Mouse (Mus musculus) kidney, adult 8-10 months (tissue): ENCODE data around the gene Nol6.
A peak's percentile ranks its signal among the peaks of the same experiment; 100 is the strongest.

Experiments
- DNase-seq, 2 experiments: peaks; one replicate each; pipeline ENCODE4 v3.0.0; 2022

Gene Nol6

DNA sequence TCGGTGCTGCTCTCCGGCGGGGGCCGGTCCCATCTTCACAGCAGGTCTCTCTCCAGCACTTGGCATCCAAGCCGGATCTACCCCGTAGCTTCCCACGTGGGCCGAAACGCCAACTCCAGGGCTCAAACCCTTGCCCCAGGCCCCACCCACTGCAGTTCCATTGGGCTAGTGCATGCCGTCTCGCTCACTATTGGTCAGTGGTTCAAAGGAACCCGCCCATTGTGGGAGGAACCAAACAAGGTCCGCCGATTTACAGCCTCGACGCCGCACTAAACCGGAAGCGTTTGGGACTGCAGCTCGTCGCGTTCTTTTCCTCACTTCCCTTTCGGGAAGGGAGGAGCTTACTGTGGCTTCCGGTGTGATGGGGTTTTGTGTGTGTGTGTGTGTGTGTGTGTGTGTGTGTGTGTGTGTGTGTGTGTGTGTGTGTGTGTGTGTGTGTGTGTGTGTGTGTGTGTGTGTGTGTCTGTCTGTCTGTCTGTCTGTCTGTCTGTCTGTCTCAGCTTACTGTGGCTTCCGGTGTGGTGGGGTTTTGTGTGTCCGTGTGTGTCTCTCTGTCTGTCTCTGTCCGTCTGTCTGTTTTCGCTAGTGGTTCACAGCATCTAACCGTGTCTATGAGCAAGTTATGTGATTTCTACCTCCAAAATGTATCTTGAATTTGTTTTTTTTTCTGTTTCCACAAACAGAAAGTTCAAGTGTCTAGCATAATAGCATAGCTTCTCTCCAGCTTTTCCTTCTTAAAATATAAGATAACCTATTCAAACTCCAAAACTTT lies at the start of gene Nol6:
Nol6 (minus strand) TSS at position 276 of the 772 bp plus-strand sequence.
- peak; percentile 99 to 100 for DNase-seq

DNA sequence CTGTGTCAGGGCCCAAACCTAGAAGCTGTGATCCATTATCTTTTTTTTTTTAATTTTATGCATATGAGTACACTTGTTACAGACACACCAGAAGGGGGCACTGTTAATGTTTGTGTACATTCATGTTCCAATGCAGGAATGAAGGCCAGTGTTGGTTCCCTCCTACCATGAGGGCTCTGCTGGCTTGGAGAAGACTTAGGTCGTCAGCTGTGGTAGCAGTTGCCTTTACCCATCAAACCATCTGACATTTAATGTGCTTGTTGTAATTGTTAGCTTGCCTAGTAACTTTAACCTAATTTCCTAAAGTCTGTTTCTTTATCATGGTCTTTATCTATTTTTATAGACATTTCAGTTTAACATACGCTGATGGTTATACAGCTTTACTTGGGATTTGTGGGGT lies 46.7 kb upstream of the Nol6 start:
- DNase-seq = no peak

DNA sequence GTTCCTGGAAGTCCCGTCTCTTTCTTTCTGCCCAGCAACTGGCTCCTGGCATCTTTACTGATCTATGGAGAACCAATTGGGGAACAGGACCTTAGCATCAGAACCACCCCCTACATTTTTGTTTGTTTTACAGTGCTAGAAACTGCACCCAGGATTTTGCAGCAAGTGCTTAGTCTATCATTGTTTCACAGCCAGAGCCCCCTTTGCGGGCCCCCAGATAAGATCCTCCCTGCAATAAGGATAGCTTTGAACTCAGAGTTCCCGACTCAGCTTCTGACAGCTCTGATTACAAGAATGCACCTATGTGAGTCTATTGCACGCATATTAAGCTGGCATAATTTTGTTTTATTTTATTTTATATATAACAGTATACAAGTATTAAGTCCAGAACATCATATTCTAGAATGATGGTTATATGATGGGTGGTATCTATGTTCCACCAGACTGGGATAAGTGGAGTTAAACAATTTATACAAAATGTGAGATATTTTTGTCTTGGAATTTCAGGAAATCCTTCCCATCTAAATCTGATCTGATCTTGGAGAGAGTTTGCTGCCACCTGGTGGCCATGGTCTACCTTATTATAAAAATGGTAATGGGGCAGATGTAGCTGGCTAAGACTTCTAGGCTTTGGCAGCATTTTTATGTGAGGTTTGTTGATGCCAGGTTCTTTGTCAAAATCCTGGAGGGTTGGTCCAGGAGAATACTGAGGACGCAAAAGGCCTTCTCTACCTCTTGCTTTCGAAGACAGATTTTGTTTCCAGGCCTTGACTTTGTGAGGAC lies 41.6 kb upstream of the Nol6 start:
- DNase-seq = peak; percentile 53 to 82

DNA sequence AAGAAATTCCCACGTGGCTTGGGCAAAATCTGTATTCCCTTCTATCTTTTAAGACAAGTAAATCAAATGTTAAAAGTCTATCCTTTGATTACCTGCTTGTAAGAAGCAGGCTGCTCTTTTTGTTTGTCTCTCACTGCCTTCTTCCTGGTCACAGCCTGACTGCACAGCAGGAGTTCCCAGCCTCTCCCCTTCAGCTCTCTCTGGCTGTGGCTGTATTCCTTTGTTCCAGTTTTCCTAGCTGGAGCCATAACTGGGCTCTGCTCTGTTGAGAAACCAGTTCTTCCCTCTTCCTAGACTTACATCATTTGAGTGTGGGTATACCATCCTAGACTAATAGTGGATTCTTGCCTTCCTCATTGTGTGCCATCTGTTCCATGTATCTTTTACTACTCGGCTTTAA lies 40.7 kb upstream of the Nol6 start:
- no peak for DNase-seq

DNA sequence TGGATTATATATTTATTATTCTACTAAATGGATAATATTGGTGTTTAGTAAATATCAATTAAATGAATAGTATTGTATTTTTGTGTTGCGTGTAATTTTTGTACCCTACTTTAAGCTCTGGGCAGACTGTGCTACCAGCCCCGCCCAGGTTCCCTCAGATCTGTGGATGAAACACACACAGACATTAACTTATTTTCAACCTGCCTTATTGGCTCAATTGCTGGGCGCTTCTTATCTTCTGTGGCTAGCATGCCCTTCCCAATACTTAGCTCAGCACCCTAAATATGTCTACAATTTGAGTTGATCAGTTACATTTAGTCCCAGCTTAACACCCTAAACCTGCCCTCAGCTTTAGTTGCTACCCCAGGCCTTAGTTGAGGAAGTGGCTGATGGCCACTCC lies 37.0 kb upstream of the Nol6 start:
- no peak for DNase-seq

DNA sequence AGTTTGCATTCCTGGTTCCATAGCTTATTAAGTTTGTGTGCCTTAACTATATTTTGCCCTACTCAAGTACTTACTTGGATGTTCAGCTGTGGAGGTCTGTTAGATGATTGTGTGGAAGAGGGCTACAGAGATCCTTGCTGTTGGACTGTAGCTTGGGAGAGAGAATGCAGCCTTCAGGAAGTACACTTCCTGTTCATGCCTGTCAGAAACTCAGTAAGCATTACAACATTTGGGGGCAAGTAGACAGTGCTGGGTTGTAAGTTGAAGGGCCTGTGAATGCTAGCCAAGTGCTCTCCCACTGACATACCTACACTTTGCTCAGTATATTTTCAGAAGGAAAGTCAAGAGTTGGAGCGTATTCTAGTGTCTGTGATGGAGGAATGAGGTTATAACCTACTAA lies 34.0 kb upstream of the Nol6 start:
- no peak for DNase-seq

DNA sequence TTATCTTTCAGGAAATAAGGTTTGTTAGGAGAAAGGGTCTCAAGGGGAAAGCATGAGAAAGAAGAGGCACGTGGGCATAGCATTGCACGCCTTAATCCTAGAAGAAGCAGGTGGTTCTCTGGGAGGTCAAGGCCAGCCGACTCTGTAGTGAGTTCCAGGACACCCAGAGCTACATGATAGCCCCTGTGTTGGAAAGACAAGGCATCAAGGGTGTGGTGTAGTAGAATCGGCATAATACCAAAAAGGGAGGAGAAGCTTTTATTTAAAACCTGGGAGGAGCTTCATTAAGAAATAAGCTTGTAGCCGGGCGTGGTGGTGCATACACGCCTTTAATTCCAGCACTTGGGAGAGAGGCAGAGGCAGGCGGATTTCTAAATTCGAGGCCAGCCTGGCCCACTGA lies 32.7 kb upstream of the Nol6 start:
- no peak for DNase-seq

DNA sequence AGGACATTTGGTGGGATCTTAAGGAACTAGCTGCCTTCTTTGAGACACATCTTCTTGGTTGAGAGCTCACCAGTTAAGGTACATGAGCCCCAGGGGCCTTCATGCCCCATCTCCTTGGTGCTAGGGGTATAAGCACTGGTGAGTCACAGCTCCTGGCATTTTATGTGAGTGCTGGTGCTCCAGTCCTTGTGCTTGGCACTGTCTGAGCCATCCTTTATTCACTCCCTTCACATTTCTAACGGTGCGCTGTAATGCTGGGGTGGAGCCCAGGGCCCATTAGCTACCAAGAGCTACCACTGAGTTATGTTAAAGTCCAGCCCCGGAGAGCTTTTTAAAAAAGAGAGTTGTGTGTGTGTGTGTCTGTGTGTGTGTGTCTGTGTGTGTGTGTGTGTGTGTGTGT lies 28.9 kb upstream of the Nol6 start:
- DNase-seq = no peak

DNA sequence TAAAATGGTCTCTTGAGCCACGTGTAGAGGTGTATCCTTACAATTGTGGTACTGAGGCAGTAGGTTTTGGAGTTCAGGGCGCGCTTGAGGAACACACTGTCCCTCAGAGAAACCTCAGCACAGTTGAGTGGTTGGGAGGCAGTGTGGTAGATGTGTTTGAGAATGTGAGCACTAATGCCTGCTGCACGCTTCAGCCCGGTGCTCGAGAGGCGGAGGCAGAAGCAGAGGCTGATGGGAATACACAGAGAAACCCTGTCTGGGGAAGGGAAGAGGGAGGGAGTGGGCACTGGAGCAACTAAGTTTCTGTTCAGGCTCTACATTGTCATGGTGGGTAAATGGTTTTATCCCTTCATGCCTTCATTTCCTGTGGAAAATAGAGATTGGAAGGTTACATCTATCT lies 26.9 kb upstream of the Nol6 start:
- DNase-seq = no peak

DNA sequence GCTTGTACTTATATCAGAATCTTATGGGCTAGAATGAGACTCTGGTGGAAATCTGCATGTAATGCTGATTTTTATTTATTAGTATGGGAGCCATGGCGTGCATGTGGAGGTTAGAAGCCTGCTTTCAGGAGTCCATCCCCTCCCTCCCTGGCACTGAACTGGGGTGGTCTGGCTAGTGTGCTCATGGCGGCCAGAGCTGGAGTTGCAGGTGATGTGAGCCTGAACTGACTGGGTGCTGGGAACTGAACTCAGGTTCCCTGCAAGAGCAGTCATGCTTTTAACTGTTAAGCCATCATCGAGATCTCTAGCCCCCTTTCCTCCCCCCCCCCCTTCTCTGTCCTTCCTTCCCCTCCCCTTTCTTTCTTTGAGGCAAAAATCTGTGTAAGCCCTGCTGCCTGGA lies 25.6 kb upstream of the Nol6 start:
- DNase-seq = no peak

DNA sequence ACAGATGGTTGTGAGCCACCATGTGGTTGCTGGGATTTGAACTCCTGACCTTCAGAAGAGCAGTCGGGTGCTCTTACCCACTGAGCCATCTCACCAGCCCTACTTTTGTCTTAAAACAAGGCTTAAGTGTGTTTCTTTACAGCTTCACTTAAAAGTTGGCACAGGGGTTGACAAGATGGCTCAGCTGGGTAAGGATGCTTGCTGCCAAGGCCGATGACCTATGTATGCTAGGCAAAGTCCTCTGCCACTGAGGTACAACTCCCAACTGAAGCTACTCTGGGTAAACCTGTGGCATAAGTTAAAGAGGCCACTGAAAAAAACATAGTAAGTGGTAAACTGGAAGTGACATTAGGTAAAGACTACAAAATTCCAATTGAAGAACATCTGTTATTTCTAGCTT lies 18.3 kb upstream of the Nol6 start:
- peak; percentile 40 to 59 for DNase-seq

DNA sequence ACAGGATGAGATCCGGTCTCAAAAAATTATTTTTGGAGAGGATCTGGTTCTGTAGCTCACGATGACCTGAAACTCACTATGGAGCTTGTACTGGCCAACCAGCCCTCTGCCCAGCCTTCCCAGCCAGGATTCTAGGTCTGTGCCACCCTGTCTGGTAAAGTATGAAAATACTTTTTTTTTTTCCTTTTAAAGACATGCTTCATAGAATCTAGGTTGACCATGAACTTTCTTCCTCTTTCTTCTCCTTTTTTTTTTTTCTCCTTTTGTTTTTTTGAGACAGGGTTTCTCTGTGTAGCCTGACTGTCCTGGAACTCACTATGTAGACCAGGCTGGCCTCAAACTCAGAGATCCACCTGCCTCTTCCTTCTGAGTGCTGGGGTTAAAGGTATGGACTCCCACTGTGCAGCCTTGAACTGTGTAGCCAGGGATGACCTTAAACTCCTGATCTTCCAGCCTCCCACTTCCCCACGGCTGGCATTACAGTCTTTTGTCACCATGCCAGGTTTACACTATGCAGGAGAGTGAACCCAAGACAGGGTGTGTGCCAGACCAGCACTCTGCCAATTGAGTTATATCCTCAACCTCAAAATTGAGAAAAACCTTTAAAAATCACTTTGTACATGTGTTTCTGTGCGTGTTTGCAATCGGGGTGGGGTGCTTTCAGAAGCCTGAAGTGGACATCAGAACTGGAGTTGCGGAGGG lies 16.1 kb upstream of the Nol6 start:
- peak in 1 of 2 experiments; percentile 40 for DNase-seq

DNA sequence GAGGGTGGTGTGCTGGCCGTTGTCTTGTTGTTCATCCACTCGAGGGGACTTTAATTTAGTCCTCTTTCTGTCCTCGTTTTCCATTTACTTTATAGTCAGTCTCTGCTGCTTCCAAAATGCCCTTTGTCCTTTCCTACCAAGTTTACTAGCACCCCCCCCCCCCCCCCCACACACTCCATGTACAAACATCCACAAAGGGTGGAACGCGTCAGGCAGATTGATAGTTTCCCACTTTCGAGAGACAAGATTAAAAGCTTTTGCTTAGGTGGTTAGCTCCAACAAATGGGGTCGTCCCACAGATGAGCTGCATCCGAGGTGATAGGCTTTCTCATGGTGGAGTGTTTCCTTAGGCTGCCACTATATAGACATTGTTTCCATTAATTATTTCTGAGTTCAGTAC lies 12.6 kb upstream of the Nol6 start:
- DNase-seq = no peak

DNA sequence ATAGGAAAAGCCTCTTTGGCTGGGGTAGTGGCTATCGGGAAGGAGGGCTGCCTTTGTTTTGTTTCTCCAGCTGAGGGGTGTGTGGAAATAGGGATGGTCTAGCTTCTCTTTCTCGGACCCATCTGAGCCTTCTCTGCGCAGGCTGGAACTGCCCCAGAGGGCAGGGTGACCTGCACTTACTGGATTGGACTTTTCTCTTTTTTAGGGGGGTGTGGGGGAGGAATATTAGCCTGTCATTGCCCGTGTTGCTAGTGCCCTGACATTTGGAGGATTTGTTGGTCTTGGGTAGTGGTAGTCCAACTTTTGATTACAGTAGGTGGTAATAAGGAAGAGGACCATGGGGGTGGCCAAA lies 12.2 kb upstream of the Nol6 start:
- DNase-seq = peak; percentile 68 to 74

DNA sequence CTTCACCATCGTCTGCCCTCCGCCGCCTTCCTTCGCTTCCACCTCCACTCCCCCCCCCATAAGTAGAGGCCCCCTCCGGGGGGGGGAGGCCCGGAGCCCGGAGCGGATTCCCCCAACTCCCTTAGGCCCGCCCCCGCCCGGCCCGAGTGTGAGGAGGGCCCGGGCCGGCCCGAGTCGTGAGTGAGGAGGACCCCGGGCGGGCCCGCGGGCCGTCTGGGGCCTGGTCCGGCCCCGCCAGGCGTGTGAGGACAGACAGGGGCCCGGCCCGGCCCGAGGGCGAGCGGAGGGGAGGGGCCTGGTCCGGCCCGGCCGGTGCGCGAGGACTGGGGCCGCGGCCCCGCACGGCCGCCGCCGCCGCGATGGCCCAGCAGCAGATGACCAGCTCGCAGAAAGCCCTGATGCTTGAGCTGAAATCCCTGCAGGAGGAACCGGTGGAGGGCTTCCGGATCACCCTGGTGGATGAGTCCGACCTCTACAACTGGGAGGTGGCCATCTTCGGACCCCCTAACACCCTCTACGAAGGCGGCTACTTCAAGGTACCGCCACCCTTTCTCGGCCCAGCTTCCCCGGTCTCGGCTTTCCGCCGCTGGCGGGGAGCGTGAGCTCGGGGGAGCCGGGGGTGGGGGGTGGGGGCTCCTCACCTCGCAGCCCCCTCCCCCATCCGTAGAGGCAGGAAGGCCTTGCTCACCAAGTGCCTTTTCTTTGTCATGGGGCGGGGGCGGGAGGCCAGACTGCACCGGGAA lies 11.6 kb upstream of the Nol6 start, which contains the start of gene Ube2r2:
Ube2r2 (plus strand) TSS at position 33 of the 743 bp plus-strand sequence.
- DNase-seq = peak; percentile 37 to 58

DNA sequence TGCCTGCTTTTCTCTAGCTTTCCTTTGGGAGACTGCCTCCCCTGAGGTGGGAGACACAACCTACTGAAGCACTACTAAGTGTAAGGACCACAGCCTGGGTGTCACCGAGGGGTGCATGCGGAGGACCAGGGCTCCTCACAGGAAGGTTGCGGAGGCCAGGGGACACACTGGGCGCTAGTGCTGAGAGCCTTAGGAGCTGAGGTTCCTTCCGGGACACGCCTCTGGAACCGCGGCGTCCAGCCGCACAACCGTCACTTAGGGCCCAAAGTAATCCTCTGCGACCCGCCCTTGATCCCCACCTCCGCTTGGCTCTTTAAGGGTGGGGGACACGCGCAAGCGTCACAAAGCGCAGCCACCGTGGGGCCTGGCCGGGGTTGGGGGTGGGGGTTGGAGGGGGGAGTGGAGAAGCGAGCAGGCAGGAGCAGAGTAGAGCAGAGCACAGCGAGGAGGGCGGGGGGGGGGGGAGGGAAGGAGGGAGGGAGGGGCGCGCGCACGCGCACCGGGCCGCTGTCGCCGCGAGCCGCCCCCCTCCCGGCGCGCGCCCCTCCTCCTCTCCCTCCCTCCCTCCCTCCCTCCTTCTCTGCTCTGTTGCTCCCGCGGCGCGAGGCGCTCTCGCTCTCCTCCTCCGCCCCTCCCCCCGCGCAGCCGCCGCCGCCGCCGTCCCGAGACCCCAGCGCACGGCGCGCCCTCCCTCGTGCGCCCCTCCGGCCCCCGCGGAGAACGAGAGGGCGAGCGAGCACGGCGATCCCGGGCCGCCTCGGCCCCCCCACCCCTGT lies 10.9 kb upstream of the Nol6 start:
- peak; percentile 74 to 75 for DNase-seq

DNA sequence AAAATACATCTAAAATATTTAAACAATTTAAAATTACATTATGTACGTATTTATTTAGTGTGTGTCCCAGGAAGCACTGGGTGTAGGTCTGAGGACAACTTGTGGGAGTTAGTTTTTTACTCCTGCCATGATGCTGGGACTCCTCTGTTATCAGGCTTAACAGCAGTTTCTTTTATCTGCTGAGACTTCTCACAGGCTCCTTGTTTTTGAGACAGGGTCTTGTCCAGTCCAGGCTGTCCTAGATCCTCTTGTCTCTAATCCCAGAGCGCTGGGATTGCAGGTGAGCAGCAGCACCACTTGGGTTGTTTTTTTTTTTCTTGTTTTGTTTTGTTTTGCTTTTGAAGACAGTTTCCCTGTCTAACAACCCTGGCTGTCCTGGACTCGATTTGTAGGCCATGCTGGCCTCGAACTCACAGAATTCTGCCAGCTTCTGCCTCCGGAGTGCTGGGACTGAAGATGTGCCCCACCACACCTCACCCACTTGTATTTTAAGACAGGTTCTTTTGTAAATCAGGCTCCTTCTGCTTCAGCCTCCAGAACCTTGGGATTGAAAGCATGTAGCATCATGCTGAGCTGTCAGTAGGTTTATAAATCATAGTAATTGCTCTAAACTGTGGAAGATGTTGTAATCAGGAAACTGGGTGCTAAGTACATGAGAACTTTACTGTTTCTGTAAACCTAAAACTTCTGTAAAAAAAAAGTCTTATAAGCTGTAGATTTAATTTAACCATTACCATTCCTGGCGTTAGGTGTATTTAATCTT lies 9.5 kb upstream of the Nol6 start:
- no peak for DNase-seq

DNA sequence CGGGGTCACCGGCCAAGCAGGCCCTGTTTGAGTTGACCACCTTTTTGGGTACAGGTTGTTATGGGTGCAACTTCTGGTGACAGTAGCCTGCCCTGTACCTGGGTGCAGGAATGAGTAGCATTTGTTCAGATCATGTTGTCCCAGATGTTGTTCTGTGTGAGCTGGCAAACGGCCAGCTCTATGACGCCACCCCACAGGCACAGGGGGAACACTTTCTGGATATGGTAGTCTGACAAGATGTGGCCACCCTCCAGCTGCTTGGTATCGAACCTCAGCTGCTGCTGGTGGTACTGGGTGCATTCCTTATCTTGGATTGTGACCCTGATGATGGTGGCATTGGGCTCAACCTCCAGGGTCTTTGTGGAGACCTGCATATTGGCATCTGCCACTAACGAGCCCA lies 8.2 kb upstream of the Nol6 start:
- DNase-seq = no peak

DNA sequence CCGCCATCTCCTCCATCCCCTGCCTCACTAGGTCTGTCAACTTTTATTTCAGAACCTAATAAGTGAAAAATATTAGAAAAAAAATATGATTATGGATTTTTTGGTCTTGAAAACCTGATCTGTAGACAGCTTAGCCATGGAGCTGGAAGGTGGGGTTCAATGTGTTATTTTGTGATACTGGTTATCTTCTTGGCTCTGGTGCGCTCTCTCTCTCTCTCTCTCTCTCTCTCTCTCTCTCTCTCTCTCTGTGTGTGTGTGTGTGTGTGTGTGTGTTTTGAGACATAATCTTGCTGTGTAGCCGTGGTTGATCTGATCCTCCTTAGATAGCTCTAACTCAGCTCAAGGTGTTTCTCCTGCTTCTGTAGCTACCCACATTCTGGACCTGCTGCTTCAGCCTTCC lies 5.6 kb upstream of the Nol6 start:
- DNase-seq = no peak

DNA sequence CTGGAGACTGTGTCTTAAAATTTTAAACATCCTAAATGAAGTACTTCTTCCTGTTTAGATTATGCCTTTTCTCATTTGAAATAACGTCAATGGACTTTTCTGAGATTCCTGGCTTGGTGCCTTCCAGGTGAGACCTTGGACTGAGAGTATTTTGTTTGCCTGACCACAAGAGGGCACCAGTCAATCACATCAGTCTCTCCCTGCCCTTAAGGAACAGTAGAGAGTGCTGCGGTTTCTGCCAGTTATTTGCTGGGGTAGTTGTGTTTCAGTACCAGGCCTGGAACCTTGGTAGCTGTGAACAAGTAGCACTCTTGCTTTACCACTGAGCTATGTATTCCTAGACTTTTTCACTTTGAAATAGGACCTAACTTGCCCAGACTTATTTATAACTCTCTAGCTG lies 5.2 kb upstream of the Nol6 start:
- peak; percentile 59 to 72 for DNase-seq

DNA sequence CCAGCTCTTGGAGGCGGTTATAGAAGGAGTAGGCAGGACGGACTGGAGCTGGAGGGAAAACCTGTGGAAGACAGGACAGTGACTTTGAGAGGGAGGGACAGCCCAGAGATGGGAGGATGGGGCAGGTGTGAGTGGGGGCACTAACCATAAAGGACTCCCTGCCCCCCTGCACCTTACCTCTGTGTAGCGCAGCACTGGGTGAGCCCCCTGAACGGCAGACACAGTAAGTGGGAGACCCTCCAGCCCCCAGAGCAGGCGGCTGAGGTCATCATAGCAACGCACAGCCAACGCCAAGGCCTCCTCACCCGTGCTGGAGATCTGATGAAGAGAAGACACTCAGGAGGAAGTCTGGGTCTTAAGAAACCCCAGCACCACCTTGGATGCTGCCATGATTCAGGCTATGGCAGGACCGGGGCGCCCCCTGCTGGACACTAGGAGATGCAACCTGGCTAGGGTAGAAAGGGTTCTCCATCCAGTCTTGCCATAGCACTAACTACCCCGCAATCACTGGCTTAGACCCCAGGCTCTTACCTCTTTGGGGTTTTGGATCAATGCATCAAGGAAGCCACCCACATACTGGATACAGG lies 5.5 kb downstream of the Nol6 start:
- peak; percentile 54 to 70 for DNase-seq
